Mouse (Mus musculus) lung, postnatal 0 days (tissue): ENCODE results near the gene Ly6g6d. TPM values are rescaled to one million over a fixed set of nuclear protein-coding genes. Genes with fewer than 3 reads are reported as not detected.
A peak's percentile ranks its signal among the peaks of the same experiment; 100 is the strongest.

Experiments used
- ATAC-seq: fragments of 200-750 bp; cut with Nextera tagmentation; 2 replicates; pipeline ENCODE4 v1.8.0; 2017; ENCODE audit warnings: moderate library complexity
- DNase-seq: peaks from one replicate; pipeline ENCODE4 v3.0.0-alpha.2; 2016; ENCODE audit warnings: low spot score
- H3K27ac ChIP-seq: fragments of 300-500 bp; sonication (generic); 2 replicates; pipeline ENCODE4 v1.5.1; 2014; ENCODE audit warnings: antibody characterized with exemption, mild to moderate bottlenecking, low read length, mixed read lengths
- H3K27me3 ChIP-seq: fragments of 300-500 bp; sonication (generic); replicated peaks from 2 replicates; pipeline ENCODE4 v1.6.1; 2014; ENCODE audit warnings: low read length, mixed read lengths; ENCODE audit not compliant: insufficient read depth
- H3K36me3 ChIP-seq: fragments of 300-500 bp; sonication (generic); 2 replicates; pipeline ENCODE4 v1.6.1; 2014; ENCODE audit warnings: low read length, mixed read lengths; ENCODE audit not compliant: insufficient read depth
- H3K4me1 ChIP-seq: fragments of 300-500 bp; sonication (generic); 2 replicates; pipeline ENCODE4 v1.6.1; 2014; ENCODE audit warnings: antibody characterized with exemption, low read depth, low read length, mixed read lengths; ENCODE audit not compliant: insufficient read depth
- H3K4me2 ChIP-seq: fragments of 300-500 bp; sonication (generic); replicated peaks from 2 replicates; pipeline ENCODE4 v1.6.1; 2014; ENCODE audit warnings: low read depth, mild to moderate bottlenecking, low read length, moderate library complexity, mixed read lengths
- H3K4me3 ChIP-seq: fragments of 300-500 bp; sonication (generic); 2 replicates; pipeline ENCODE4 v1.5.1; 2014; ENCODE audit warnings: low read depth, low read length
- H3K9ac ChIP-seq: fragments of 300-500 bp; sonication (generic); replicated peaks from 2 replicates; pipeline ENCODE4 v1.6.1; 2014; ENCODE audit warnings: low read depth, mild to moderate bottlenecking
- H3K9me3 ChIP-seq: fragments of 300-500 bp; sonication (generic); 2 replicates; pipeline ENCODE4 v1.6.1; 2016; ENCODE audit warnings: low read length, mixed read lengths
- CTCF ChIP-seq: IDR thresholded peaks from 2 replicates; pipeline ENCODE4 v1.5.1; 2016; ENCODE audit warnings: antibody characterized with exemption, mild to moderate bottlenecking
- EP300 ChIP-seq: IDR thresholded peaks from 2 replicates; pipeline ENCODE4 v1.6.1; 2016; ENCODE audit warnings: antibody characterized with exemption, mild to moderate bottlenecking, control low read depth
- WGBS: fragments of 180-500 bp; shearing (Covaris S2); extraction: QIAGEN DNeasy Blood & Tissue Kit; methylation state at CpG from one replicate; pipeline ENCODE4 v1.1.7; 2014; 5-methylcytosine and 5-hydroxymethylcytosine counted together
- polyA plus RNA-seq: library from polyadenylated mRNA; unstranded; fragments of >200 nt; fragmentation: Nextera tagmentation; extraction: Ambion mirVana; gene quantifications from 2 replicates; pipeline ENCODE4 v1.2.1, GENCODE M21; 2015

Ly6g6d gene
- polyA plus RNA-seq, 1 experiment from 2014 or later, result 14.7 TPM

DNA sequence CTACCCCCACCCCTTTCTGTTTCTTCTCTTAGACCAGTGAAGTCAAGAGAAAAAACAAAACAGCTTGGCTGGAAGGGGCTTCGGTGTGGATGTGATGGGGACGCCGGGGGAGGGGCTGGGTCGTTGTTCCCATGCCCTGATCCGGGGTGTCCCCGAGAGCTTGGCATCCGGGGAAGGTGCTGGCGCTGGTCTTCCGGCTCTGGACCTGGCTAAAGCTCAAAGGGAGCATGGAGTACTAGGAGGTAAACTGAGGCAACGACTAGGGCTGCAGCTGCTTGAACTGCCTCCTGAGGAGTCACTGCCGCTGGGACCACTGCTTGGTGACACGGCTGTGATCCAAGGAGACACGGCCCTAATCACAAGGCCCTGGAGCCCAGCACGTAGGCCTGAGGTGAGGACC is 17.8 kb downstream of the Ly6g6d start:
- Histone ChIP-seq H3K4me2 (peak overlapping the region; percentile 70), H3K4me3 (peak overlapping the region; percentile 71), H3K4me1 (peaks cover 7% of the 10 kb centered on the region), H3K27ac (no peak overlapping the region; the same call in 1 of the 2 replicates), H3K36me3 (peaks cover 24% of the 10 kb centered on the region; the same call in 1 of the 2 replicates), H3K9me3 (no peaks in the 10 kb centered on the region), H3K27me3 (no peaks in the 10 kb centered on the region), H3K9ac (peak overlapping the region; percentile 63)
- ATAC-seq, result no peak
- no peak for DNase-seq
- TF ChIP-seq CTCF (no peak), EP300 (no peak)
- 21% methylated on average over 14 of the region's 14 CpGs for WGBS

DNA sequence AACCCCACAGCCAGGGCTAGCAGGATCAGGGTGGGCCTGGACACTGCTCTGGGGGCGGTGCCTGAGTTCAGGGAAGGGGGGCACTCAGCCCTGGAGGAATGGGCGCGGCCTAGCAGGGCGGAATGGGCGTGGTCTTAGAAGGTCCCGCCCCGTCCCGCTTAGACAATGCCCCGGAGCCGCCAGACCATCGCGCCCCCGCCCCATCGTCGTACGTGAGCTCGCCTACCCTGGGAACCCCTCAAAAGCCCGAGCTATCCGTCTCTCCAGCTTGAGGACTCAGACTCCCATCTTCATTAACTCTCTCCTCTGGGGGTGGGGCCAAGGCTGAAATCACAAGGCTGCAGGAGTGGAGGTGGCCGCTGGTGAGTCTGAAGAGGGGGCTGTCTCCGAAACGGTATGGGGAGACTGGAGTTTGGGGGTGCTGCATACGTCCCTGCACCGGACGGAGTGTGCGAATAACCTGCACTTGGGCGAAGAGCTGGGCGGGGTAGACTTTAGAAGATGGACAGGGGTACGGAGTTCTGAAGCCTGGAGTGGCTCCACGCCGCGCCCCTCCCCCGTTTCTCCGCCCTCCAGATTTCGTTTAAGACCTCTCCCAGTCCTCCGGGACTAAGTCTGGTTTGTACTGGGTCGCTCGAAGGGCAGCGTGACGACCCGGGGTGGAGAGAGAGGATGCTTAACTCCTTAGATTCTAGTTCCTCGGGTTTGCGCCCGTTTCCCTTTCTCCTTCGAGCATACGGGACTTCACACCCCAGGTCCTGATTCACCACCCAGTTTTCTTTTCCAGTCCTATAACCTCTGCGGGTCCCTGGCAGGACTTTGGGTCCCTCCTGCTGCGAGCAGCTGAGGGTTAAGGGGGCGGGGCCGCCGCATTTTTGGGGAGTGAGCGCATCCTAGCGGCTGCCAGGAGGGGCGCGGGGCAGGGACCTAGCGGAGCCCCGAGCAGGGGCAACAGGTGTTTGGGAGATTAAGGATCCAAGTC is 18.7 kb downstream of the Ly6g6d start, which contains the start of gene Ddah2:
Gene Ddah2 (plus strand): TSS at position 125 of the 982 bp plus-strand sequence.
- peak; percentile 93 for ATAC-seq
- DNase-seq, result peak; percentile 96
- peak within 1 kb of the TSS; percentile 70 for H3K4me2 ChIP-seq
- peaks cover 29% of the 10 kb centered on the region; the same call in 1 of the 2 replicates for H3K36me3 ChIP-seq
- under 1% methylated on average over 56 of the region's 57 CpGs for WGBS
- peak within 1 kb of the TSS; percentile 88 for H3K27ac ChIP-seq
- peaks cover 7% of the 10 kb centered on the region for H3K4me1 ChIP-seq
- TF ChIP-seq CTCF (peak; percentile 79), EP300 (no peak)
- H3K9ac ChIP-seq, result peak within 1 kb of the TSS; percentile 63
- no peaks in the 10 kb centered on the region for H3K27me3 ChIP-seq
- H3K9me3 ChIP-seq, result no peaks in the 10 kb centered on the region
- H3K4me3 ChIP-seq, result peak within 1 kb of the TSS; percentile 71

DNA sequence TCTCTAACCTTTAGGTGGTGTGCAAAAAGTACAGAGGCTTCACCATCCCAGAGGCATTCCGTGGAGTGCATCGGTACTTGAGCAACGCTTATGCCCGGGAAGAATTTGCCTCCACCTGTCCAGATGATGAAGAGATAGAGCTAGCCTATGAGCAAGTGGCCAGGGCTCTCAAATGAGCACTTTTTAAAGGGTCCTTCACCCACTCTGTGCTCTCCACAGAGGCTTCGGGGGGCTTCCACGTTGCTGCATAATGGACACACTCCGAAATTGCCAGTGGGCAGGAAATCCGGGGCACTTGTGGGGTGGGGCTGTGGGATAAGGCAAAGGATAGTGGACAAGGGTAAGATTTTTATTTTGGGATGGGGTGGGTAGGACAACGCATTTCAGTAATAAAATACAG is 19.5 kb downstream of the Ly6g6d start:
- Histone ChIP-seq H3K9ac (no peak overlapping the region), H3K27ac (0 out of 2 replicates have a peak overlapping the region, but pooled peaks have one; percentile 88), H3K36me3 (peaks cover 38% of the 10 kb centered on the region; the same call in 1 of the 2 replicates), H3K9me3 (no peaks in the 10 kb centered on the region), H3K4me2 (peak overlapping the region; percentile 70), H3K27me3 (no peaks in the 10 kb centered on the region), H3K4me3 (no peak overlapping the region), H3K4me1 (peaks cover 7% of the 10 kb centered on the region)
- no peak for ATAC-seq
- 39% methylated on average over 9 of the region's 9 CpGs for WGBS
- no peak for DNase-seq
- TF ChIP-seq CTCF (no peak), EP300 (no peak)

DNA sequence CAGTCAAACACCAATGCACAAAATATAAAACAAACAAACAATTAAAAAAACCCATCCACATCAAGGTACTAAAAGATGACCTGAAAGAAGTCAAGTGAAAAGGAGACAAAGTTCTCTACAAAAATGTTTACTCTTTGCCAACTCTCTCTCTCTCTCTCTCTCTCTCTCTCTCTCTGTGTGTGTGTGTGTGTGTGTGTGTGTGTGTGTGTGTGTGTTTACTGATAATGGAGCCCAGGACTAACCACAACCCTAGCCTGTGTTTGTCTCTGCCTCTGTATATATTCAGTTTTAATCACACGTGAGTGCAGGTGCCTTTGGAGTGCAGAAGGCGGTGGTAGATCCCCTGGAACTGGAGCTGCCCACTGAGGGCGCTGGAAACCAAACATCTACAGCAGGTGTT is 20.8 kb downstream of the Ly6g6d start:
- ATAC-seq (no peak), DNase-seq (no peak)
- no peaks in the 10 kb centered on the region for H3K27me3 ChIP-seq
- H3K9ac ChIP-seq, result no peak overlapping the region
- no peak overlapping the region for H3K27ac ChIP-seq
- H3K36me3 ChIP-seq, result peaks cover 45% of the 10 kb centered on the region; the same call in 1 of the 2 replicates
- 60% methylated on average over 3 of the region's 3 CpGs for WGBS
- no peak overlapping the region for H3K4me2 ChIP-seq
- H3K4me3 ChIP-seq, result no peak overlapping the region
- no peaks in the 10 kb centered on the region for H3K9me3 ChIP-seq
- H3K4me1 ChIP-seq, result peaks cover 7% of the 10 kb centered on the region
- no peak for TF ChIP-seq EP300
- TF ChIP-seq CTCF, result no peak

- WGBS, result 87% methylated on average over 7 of the region's 7 CpGs
- DNase-seq (no peak), ATAC-seq (no peak)
- Histone ChIP-seq H3K27me3 (no peaks in the 10 kb centered on the region), H3K27ac (no peak overlapping the region), H3K9ac (no peak overlapping the region), H3K4me2 (no peak overlapping the region), H3K36me3 (peaks cover 38% of the 10 kb centered on the region; the same call in 1 of the 2 replicates), H3K4me3 (no peak overlapping the region), H3K4me1 (peaks cover 7% of the 10 kb centered on the region), H3K9me3 (no peaks in the 10 kb centered on the region)
- no peak for TF ChIP-seq CTCF
- no peak for TF ChIP-seq EP300
Observed at GRCm38 (mm10) chr17:35055691-35056495, 22.0 kb downstream of the Ly6g6d start.
